In the genomic region with DNA sequence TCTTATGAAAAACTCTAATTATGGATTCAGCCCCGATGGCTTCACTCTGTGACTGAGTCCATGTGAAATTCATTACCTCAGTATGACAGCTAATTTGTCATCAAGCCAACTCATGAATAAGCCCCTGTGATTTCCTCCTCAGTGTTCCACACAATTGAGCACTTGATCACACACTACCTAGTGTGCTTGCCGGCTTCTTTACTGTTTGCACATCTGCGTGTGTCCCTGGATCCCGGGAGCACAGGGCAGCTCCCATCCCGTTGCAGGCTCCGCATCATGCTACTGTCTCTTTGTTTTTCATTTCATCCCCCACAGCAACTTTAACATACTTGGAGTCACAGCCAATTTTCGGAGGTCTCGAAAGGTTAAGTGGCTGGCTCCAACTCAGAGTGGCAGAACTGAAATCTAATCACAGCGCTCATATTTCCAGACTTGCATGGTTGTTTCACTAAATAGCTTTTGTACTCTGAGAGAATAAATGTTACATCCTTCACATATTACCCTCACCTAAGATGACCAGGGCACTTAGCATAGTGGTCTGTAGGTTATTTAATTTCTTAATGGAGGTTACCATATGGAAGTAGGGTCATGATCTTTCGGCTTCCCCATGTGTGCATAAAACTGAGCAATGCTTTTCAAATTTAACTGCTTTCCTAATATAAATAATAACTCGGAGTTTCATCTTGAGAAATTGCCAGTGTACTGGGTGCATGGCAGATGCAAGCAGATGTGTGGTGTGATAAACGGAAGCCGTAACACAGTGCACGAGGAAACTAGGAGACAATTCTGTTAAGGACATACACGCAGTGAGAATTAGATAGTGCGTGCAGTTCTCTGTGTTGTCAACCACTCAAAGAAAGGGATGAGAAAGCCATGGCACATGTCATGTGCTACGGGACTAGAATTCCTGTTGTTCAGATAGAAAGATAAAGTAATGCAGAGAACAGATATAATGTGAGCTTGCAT, we compare ENCODE assay signal across 14 mouse cellular contexts.
DNase-seq lines count a peak whose midpoint lies in the region; ATAC-seq lines count a peak whose summit lies in the region.
"Had no signal": no experiment of that assay in that cellular context is flagged by ENCODE, and none has a peak within 500 bp of the region (broad histone marks: within the 10 kb centered on the region; RNA-seq: fewer than 3 reads in every experiment).

No protein-coding gene starts in this region.

- 67% methylated on average over 17 of the region's 17 CpGs for WGBS in neural tube, embryonic 12.5 days
- WGBS in embryonic facial prominence, embryonic 11.5 days, result 44% methylated on average over 17 of the region's 17 CpGs
- 44% methylated on average over 17 of the region's 17 CpGs for WGBS in hindbrain, embryonic 14.5 days
- 63% methylated on average over 17 of the region's 17 CpGs for WGBS in neural tube, embryonic 13.5 days

- no peak overlapping the region for H3K27ac ChIP-seq in neural tube, embryonic 12.5 days
- no peak overlapping the region for H3K27ac ChIP-seq in embryonic facial prominence, embryonic 11.5 days (replicated peaks; ENCODE audit: low read depth, low read length)
- peak overlapping the region; percentile 1; the same call in 1 of the 2 replicates for H3K27ac ChIP-seq in hindbrain, embryonic 14.5 days
- 0 out of 2 replicates have a peak overlapping the region, but pooled peaks have one; percentile 10 for H3K27ac ChIP-seq in neural tube, embryonic 13.5 days (replicated peaks)
- H3K27ac ChIP-seq: heart, embryonic 15.5 days; intestine, embryonic 15.5 days had no signal

- H3K27me3 ChIP-seq in neural tube, embryonic 12.5 days (replicated peaks), result no peaks in the 10 kb centered on the region
- no peaks in the 10 kb centered on the region for H3K27me3 ChIP-seq in embryonic facial prominence, embryonic 11.5 days (ENCODE audit: control insufficient read depth, insufficient read depth, low read length)
- H3K27me3 ChIP-seq in hindbrain, embryonic 14.5 days (ENCODE audit: control insufficient read depth, insufficient read depth, low read length), result no peaks in the 10 kb centered on the region
- H3K27me3 ChIP-seq in neural tube, embryonic 13.5 days, result no peaks in the 10 kb centered on the region
- H3K27me3 ChIP-seq: heart, embryonic 15.5 days; intestine, embryonic 15.5 days; megakaryocyte, embryonic 14.5 days had no signal

- no peak for DNase-seq in neural tube, embryonic 10.5 days (ENCODE audit: extremely low spot score, low spot score)
- peak; percentile 58 for DNase-seq in embryonic facial prominence, embryonic 11.5 days (ENCODE audit: low spot score)
- DNase-seq in hindbrain, embryonic 14.5 days (ENCODE audit: low spot score), result peak; percentile 77
- no peak for DNase-seq in gastrocnemius, postnatal 36 days
- no peak for DNase-seq in heart, adult 18-20 months
- DNase-seq in thymus, postnatal 25 days, result no peak
- DNase-seq: cerebellum, adult 18-20 months; lung, adult 2 months; thymus, adult 18-20 months had no signal

- intact Hi-C loops in gastrocnemius, postnatal 36 days (cut with DNase I), result no loop called here

- no peaks in the 10 kb centered on the region for H3K4me1 ChIP-seq in neural tube, embryonic 12.5 days
- H3K4me1 ChIP-seq in embryonic facial prominence, embryonic 11.5 days (ENCODE audit: control insufficient read depth, insufficient read depth, low read length), result no peaks in the 10 kb centered on the region
- H3K4me1 ChIP-seq in hindbrain, embryonic 14.5 days (replicated peaks; ENCODE audit: control insufficient read depth, insufficient read depth, low read length), result peaks cover 5% of the 10 kb centered on the region; the same call in 1 of the 2 replicates
- H3K4me1 ChIP-seq in neural tube, embryonic 13.5 days (replicated peaks), result peaks cover 12% of the 10 kb centered on the region; the same call in 1 of the 2 replicates
- H3K4me1 ChIP-seq: heart, embryonic 15.5 days; intestine, embryonic 15.5 days; megakaryocyte, embryonic 14.5 days had no signal

- no peaks in the 10 kb centered on the region for H3K36me3 ChIP-seq in neural tube, embryonic 12.5 days
- H3K36me3 ChIP-seq in embryonic facial prominence, embryonic 11.5 days (replicated peaks; ENCODE audit: control insufficient read depth, insufficient read depth, low read depth, low read length), result no peaks in the 10 kb centered on the region
- H3K36me3 ChIP-seq in hindbrain, embryonic 14.5 days (replicated peaks; ENCODE audit: control insufficient read depth, insufficient read depth), result no peaks in the 10 kb centered on the region
- H3K36me3 ChIP-seq in neural tube, embryonic 13.5 days, result no peaks in the 10 kb centered on the region
- H3K36me3 ChIP-seq: heart, embryonic 15.5 days; intestine, embryonic 15.5 days had no signal

- H3K9ac ChIP-seq in neural tube, embryonic 12.5 days, result no peak overlapping the region
- H3K9ac ChIP-seq in embryonic facial prominence, embryonic 11.5 days (replicated peaks; ENCODE audit: low read length), result no peak overlapping the region
- no peak overlapping the region for H3K9ac ChIP-seq in hindbrain, embryonic 14.5 days
- no peak overlapping the region for H3K9ac ChIP-seq in neural tube, embryonic 13.5 days
- H3K9ac ChIP-seq: heart, embryonic 15.5 days; intestine, embryonic 15.5 days had no signal

- H3K9me3 ChIP-seq in neural tube, embryonic 12.5 days, result no peaks in the 10 kb centered on the region
- no peaks in the 10 kb centered on the region for H3K9me3 ChIP-seq in embryonic facial prominence, embryonic 11.5 days (replicated peaks; ENCODE audit: control insufficient read depth, low read length)
- no peaks in the 10 kb centered on the region for H3K9me3 ChIP-seq in hindbrain, embryonic 14.5 days (ENCODE audit: control insufficient read depth, low read length)
- H3K9me3 ChIP-seq in neural tube, embryonic 13.5 days, result no peaks in the 10 kb centered on the region
- H3K9me3 ChIP-seq: heart, embryonic 15.5 days; intestine, embryonic 15.5 days had no signal

- 0 out of 2 replicates have a peak, but pooled peaks have one; percentile 53 for ATAC-seq in neural tube, embryonic 12.5 days (ENCODE audit: low FRiP score, low read depth)
- ATAC-seq in embryonic facial prominence, embryonic 11.5 days (replicated peaks; ENCODE audit: insufficient number of reproducible peaks, low FRiP score, low TSS enrichment, low read depth), result peak; percentile 44; the same call in 1 of the 2 replicates
- ATAC-seq in hindbrain, embryonic 14.5 days (ENCODE audit: low FRiP score), result peak; percentile 84; the same call in 1 of the 2 replicates
- ATAC-seq in neural tube, embryonic 13.5 days (ENCODE audit: low read depth), result peak; percentile 67
- ATAC-seq: intestine, embryonic 15.5 days had no signal

- no peak overlapping the region for H3K4me2 ChIP-seq in neural tube, embryonic 12.5 days (replicated peaks)
- H3K4me2 ChIP-seq in embryonic facial prominence, embryonic 11.5 days (ENCODE audit: low read depth, low read length), result no peak overlapping the region
- no peak overlapping the region for H3K4me2 ChIP-seq in hindbrain, embryonic 14.5 days (replicated peaks)
- H3K4me2 ChIP-seq in neural tube, embryonic 13.5 days, result no peak overlapping the region
- H3K4me2 ChIP-seq: heart, embryonic 15.5 days; intestine, embryonic 15.5 days had no signal

- no peak overlapping the region for H3K4me3 ChIP-seq in neural tube, embryonic 12.5 days
- H3K4me3 ChIP-seq in embryonic facial prominence, embryonic 11.5 days (ENCODE audit: low read depth, low read length), result no peak overlapping the region
- H3K4me3 ChIP-seq in hindbrain, embryonic 14.5 days (replicated peaks; ENCODE audit: low read length), result no peak overlapping the region
- H3K4me3 ChIP-seq in neural tube, embryonic 13.5 days, result no peak overlapping the region
- H3K4me3 ChIP-seq: heart, embryonic 15.5 days; intestine, embryonic 15.5 days; megakaryocyte, embryonic 14.5 days had no signal

Comparison
In these comparisons a context has a peak if more than half of its experiments do, and no peak if none do; other contexts are left out.
1. H3K27ac ChIP-seq: peak in hindbrain, embryonic 14.5 days (single experiment) and neural tube, embryonic 13.5 days (single experiment); none in neural tube, embryonic 12.5 days (single experiment) and embryonic facial prominence, embryonic 11.5 days (single experiment).
2. DNase-seq: peak in embryonic facial prominence, embryonic 11.5 days (single experiment) and hindbrain, embryonic 14.5 days (single experiment); none in neural tube, embryonic 10.5 days (single experiment), gastrocnemius, postnatal 36 days (0 of 2), heart, adult 18-20 months (0 of 2) and thymus, postnatal 25 days (single experiment).
3. Peak in every context shown above with its lines, with median percentiles within 50 percentile points of each other: ATAC-seq.